Mouse (Mus musculus) mouse embryonic stem cell (cell line): ENCODE measurements around the gene Tfg.

ENCODE experiments used
- in situ Hi-C, 2 experiments: fragments of 300-500 bp; cut with MboI; formaldehyde crosslinking; loops; 1 replicate in 1 of 2; 3 replicates in 1 of 2; pipeline ENCODE4 v1.14.3; 2019 to 2020; ENCODE audit warnings: low sequenced_read_pairs in 2 of 2, low pct_unique_long_range_greater_than_20kb in 1 of 2, mixed read lengths in 1 of 2; ENCODE audit not compliant: unreplicated experiment in 1 of 2

The Tfg gene

GRCm38 (mm10) chr16:56717224-56718200 is at the start of gene Tfg:
Gene Tfg, minus strand, starts transcription at chr16:56717450.
- in situ Hi-C loops: no loop called here

GRCm38 (mm10) chr16:56729060-56729459 is 11.8 kb upstream of the Tfg start:
- in situ Hi-C loops: no loop called here

GRCm38 (mm10) chr16:56724927-56725326 is 7.7 kb upstream of the Tfg start:
- in situ Hi-C loops: no loop called here

GRCm38 (mm10) chr16:56722357-56722756 is 5.1 kb upstream of the Tfg start:
- in situ Hi-C loops: no loop called here

GRCm38 (mm10) chr16:56719031-56719430 is 1.8 kb upstream of the Tfg start:
- in situ Hi-C loops: no loop called here

- in situ Hi-C loops: no loop called here
These were observed 582 bp downstream of the Tfg start for GRCm38 (mm10) chr16:56716557-56717179.

- in situ Hi-C loops: no loop called here
These were observed 1.6 kb downstream of the Tfg start for GRCm38 (mm10) chr16:56715608-56716007.

- in situ Hi-C loops: no loop called here
These were observed 7.2 kb downstream of the Tfg start for GRCm38 (mm10) chr16:56710071-56710470.

GRCm38 (mm10) chr16:56705731-56706130 is 11.5 kb downstream of the Tfg start:
- in situ Hi-C loops: no loop called here

GRCm38 (mm10) chr16:56700898-56701297 is 16.4 kb downstream of the Tfg start:
- in situ Hi-C loops: no loop called here

GRCm38 (mm10) chr16:56696448-56696847 is 20.8 kb downstream of the Tfg start:
- in situ Hi-C loops: no loop called here

- in situ Hi-C loops: no loop called here
These were observed 26.5 kb downstream of the Tfg start for GRCm38 (mm10) chr16:56690715-56691114.

GRCm38 (mm10) chr16:56686747-56687146 is 30.5 kb downstream of the Tfg start:
- in situ Hi-C loops: no loop called here

GRCm38 (mm10) chr16:56681010-56681645 is 36.1 kb downstream of the Tfg start:
- in situ Hi-C loops: no loop called here

GRCm38 (mm10) chr16:56677146-56677545 is 40.1 kb downstream of the Tfg start:
- in situ Hi-C loops: no loop called here

- in situ Hi-C loops: no loop called here
These were observed 43.8 kb downstream of the Tfg start for GRCm38 (mm10) chr16:56673420-56673819.

GRCm38 (mm10) chr16:56670941-56671340 is 46.3 kb downstream of the Tfg start:
- in situ Hi-C loops: no loop called here

GRCm38 (mm10) chr16:56669520-56669919 is 47.7 kb downstream of the Tfg start:
- in situ Hi-C loops: no loop called here

- in situ Hi-C loops: no loop called here
These were observed 58.4 kb downstream of the Tfg start for GRCm38 (mm10) chr16:56658866-56659265.
